Mouse (Mus musculus) cortical plate, adult 2 months (tissue): ENCODE data around the gene Zyg11b. TPM values are rescaled to one million over a fixed set of nuclear protein-coding genes. Genes with fewer than 3 reads are reported as not detected.

Experiments used
- H3K27ac ChIP-seq: fragments of 200-500 bp; 2 replicates; pipeline ENCODE4 v1.5.1; 2012; ENCODE audit warnings: low read length, control low read depth, inconsistent platforms; ENCODE audit not compliant: insufficient read depth
- H3K4me1 ChIP-seq: fragments of 200-500 bp; 2 replicates; pipeline ENCODE4 v1.6.1; 2011; ENCODE audit warnings: low read length; ENCODE audit not compliant: control insufficient read depth, insufficient read depth
- H3K4me3 ChIP-seq: fragments of 200-500 bp; 2 replicates; pipeline ENCODE4 v1.5.1; 2011; ENCODE audit warnings: mild to moderate bottlenecking, low read length, control low read depth; ENCODE audit not compliant: insufficient read depth
- CTCF ChIP-seq: fragments of 200-500 bp; IDR thresholded peaks from 2 replicates; pipeline ENCODE4 v1.5.1; 2011; ENCODE audit warnings: mild to moderate bottlenecking, control low read depth, low read length; ENCODE audit not compliant: insufficient read depth; ENCODE audit errors: extremely low read depth
- POLR2A ChIP-seq: fragments of 200-500 bp; IDR thresholded peaks from 2 replicates; pipeline ENCODE4 v1.6.1; 2011; ENCODE audit warnings: mild to moderate bottlenecking, low read length, control low read depth; ENCODE audit not compliant: insufficient read depth; ENCODE audit errors: extremely low read depth
- polyA plus RNA-seq: library from polyadenylated mRNA; depleted of rRNA; stranded (reverse); fragments of >200 nt; gene quantifications from 2 replicates; pipeline ENCODE4 v1.2.3, GENCODE M21; 2012

The Zyg11b gene
- polyA plus RNA-seq, 1 experiment = 47.2 TPM

DNA sequence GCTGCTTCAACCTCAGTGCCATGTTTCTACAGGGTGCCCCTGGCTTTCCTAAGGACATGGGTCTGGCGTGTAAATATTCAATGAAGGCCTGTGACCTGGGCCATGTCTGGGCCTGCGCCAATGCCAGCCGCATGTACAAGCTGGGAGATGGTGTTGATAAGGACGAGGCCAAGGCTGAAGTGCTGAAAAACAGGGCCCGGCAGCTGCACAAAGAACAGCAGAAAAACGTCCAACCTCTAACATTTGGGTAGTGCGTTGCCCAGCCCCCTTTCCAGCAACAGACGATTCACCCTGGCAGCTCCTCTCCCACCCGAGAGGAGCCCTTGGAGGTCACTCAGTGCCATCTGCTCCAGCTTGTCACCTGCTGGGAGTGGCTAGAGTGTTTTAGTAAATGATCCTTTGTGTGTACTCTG, 37.4 kb upstream of the Zyg11b start:
- Histone ChIP-seq H3K4me1 (peaks cover 3% of the 10 kb centered on the region; the same call in 1 of the 2 replicates), H3K27ac (peak overlapping the region; percentile 39), H3K4me3 (no peak overlapping the region)
- TF ChIP-seq POLR2A (no peak), CTCF (no peak)

DNA sequence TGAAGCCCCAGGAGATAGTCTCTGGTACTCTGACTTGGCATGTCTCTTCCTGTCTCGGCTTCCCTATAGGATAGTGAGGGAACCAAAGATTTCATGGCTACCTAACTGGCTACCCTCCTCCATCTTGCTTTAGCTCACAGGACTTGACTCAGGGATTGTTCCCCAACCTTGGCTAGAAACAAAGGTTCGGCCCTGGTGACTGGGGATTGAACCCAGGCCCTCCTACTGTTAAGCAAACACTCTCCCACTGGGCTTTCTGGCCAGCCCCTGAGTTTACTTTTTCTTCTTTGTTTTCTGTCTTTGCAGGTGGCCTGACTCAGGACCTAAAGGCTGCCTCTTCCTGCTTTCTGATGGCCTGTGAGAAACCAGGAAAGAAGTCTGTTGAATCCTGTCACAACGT, 36.9 kb upstream of the Zyg11b start:
- no peak overlapping the region for H3K4me3 ChIP-seq
- peaks cover 3% of the 10 kb centered on the region; the same call in 1 of the 2 replicates for H3K4me1 ChIP-seq
- peak overlapping the region; percentile 39 for H3K27ac ChIP-seq
- TF ChIP-seq CTCF (no peak), POLR2A (no peak)

DNA sequence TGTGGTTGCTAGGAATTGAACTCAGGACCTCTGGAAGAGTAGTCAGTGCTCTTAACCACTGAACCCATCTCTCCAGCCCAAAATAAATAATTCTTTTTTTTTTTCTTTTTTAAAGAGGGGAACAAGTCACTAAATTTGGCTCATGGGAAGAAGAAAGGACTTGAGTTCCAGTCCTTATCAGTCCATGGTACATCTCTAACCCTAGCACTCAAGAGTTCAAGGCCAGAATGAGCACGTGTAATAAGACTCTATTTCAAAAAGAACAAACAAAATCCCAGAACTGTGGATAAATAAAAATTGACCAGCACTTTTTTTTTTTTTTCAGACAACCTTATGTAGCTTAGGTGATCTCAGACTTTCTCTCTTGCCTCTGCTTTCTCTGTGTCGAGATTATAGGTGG, 35.9 kb upstream of the Zyg11b start:
- no peak overlapping the region for H3K4me3 ChIP-seq
- H3K4me1 ChIP-seq = peaks cover 3% of the 10 kb centered on the region; the same call in 1 of the 2 replicates
- TF ChIP-seq POLR2A (no peak), CTCF (no peak)
- no peak overlapping the region for H3K27ac ChIP-seq

DNA sequence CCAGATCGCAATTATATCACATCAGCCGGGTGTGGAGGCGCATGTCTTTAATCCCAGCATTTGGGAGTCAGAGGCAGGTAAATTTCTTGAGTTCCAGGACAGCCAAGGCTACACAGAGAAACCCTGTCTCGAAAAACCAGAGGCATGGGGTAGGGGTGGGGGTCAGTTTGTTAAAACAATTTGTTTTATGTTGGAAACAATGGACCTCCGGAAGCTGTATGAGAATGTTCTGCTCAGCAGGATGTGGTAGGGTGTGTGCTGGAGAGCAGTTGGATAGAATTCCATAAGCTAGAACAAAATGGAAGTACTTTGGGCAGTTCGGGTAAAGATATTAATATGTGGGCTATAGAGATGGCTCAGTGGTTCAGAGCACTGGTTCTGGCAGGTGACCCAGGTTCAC, 34.5 kb upstream of the Zyg11b start:
- Histone ChIP-seq H3K4me1 (peaks cover 3% of the 10 kb centered on the region; the same call in 1 of the 2 replicates), H3K4me3 (no peak overlapping the region), H3K27ac (no peak overlapping the region)
- no peak for TF ChIP-seq CTCF

DNA sequence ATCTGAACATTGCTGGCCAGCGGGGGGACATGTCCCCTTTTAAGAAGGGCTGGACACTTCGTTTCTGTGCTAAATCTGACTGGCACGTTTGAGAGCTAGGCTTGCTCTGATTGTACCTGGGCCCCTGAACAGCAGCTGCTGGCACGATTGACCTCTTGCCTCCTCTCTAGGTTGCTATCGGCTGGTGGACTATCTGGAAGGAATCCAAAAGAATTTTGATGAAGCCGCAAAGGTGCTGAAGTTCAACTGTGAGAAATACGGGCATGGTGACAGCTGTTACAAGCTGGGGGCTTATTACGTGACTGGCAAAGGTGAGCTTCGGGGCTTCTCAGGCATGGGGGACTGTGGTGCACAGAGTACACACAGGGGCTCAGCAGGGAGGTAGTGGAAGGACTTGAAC, 31.1 kb upstream of the Zyg11b start:
- no peak for TF ChIP-seq POLR2A
- no peak for TF ChIP-seq CTCF
- no peak overlapping the region for H3K27ac ChIP-seq
- no peak overlapping the region for H3K4me3 ChIP-seq
- peaks cover 2% of the 10 kb centered on the region; the same call in 1 of the 2 replicates for H3K4me1 ChIP-seq

DNA sequence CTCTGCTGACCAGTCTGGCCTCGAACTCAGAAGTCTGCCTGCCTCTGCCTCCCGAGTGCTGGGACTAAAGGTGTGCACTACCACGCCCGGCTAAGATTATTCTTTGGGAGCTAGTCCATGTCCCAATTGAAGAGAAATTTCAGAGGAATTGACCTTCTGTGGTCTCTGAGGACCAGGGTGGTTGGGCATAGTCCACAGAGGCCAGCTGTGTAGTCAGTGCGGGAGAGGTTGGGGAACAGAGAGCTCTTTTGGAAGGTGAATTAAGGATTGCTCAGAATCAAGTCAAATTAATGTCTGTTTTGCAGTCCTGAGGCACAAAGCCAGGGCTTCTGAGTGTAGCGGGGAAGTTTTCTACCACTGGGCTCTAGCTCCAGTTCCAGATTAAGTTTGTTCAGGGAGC, 28.9 kb upstream of the Zyg11b start:
- TF ChIP-seq CTCF (no peak), POLR2A (no peak)
- Histone ChIP-seq H3K27ac (no peak overlapping the region), H3K4me3 (no peak overlapping the region), H3K4me1 (peaks cover 2% of the 10 kb centered on the region; the same call in 1 of the 2 replicates)

DNA sequence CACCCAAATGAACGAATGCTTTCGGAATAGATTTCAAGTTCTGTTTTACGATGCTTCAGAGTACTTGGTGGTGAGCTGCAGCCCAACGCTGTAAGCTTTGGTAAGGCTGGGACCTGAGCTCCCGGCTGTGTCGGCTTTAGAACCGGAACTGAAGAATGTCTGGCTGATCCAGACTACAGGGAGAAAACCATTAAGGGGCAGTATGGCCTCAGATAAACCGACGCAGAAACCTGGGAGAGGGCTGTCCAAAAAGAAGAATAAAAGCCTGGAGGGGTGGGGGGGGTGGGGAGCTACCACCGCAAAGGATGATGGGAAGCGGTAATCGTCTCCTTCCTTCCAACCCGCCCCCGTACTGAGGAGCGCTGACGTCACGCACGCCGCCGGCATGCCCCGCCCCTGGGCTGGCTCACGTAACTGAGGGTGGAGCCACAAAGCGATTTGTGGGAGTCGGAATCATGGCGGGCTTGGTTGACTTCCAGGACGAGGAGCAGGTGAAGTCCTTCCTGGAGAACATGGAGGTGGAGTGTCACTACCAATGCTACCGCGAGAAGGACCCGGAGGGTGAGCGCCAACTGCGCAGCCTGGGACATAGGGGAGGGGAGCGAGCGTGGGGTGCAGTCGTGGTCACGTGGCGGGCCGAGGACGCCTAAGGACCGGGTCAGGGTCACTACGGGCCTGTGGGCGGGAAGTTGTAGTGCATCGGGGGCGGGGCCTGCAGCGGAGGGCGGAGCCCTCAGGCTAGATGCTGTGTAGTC, 27.0 kb upstream of the Zyg11b start, which contains the start of gene Coa7:
Coa7 (plus strand) TSS at position 411 of the 755 bp plus-strand sequence.
- Histone ChIP-seq H3K4me3 (peak within 1 kb of the TSS; percentile 74), H3K27ac (peak within 1 kb of the TSS; percentile 53), H3K4me1 (peaks cover 2% of the 10 kb centered on the region; the same call in 1 of the 2 replicates)
- TF ChIP-seq CTCF = no peak
- TF ChIP-seq POLR2A = peak; percentile 63

DNA sequence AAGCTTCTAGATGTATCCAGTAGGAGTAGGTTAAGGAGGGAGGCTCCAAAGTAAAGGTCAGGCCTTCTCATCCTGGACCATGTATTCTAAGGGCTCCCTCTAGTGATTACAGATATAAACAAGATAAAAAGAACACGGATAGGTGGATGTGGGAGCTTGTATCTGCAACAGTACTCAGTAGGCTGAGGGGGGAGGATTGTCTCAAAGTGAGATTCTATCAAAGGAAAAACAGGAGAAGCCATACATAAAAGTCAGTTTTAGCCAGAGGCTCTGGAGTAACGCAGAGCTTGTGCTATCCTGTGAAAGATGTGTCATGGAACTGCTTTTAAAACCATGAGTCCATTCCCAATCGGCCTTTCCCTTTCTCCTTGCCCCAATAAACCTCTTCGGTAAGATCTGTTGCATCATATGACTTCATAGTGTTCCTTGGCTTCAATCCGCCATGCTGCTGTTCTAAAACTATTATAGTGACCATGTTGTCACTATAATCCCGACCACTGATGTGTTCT, 26.2 kb upstream of the Zyg11b start:
- Histone ChIP-seq H3K4me3 (peak overlapping the region; percentile 74; the same call in 1 of the 2 replicates), H3K4me1 (peaks cover 2% of the 10 kb centered on the region; the same call in 1 of the 2 replicates), H3K27ac (peak overlapping the region; percentile 53)
- TF ChIP-seq POLR2A (no peak), CTCF (peak; percentile 28; the same call in 1 of the 2 replicates)

DNA sequence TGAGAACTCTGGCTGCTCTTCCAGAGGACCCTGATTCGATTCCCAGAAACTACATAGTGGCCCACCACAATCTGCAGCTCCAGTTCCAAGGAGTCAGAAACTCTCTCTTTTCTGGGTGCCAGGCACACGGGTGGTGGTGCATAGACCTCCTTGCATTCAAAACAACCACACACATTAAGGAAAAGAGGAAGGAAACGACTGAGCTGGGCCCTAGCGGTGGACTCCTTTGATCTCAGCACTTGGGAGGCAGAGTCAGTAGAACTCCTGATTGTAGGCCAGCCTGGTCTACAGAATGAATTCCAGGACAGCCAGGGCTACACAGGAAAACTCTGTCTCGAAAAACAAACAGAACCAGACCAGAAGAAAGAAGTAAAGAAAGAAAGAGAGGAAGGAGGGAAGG, 22.7 kb upstream of the Zyg11b start:
- Histone ChIP-seq H3K4me1 (no peaks in the 10 kb centered on the region), H3K27ac (no peak overlapping the region), H3K4me3 (no peak overlapping the region)
- no peak for TF ChIP-seq CTCF
- TF ChIP-seq POLR2A = no peak
